Mouse (Mus musculus) urinary bladder, postnatal 4 days (tissue): ENCODE measurements around the gene Trarg1.
A peak's percentile ranks its signal among the peaks of the same experiment; 100 is the strongest.

Source experiments
- DNase-seq, 2 experiments: peaks; one replicate each; pipeline ENCODE4 v3.0.0; 2021 to 2022; ENCODE audit warnings: low spot score in 2 of 2

Gene Trarg1

GRCm38 (mm10) chr11:76674199-76674598 lies 5.4 kb upstream of the Trarg1 start:
- DNase-seq = no peak

- no peak for DNase-seq
These were observed 4.9 kb upstream of the Trarg1 start for GRCm38 (mm10) chr11:76674704-76675103.

GRCm38 (mm10) chr11:76685604-76686003 lies 6.0 kb downstream of the Trarg1 start:
- DNase-seq = no peak

- DNase-seq = no peak
These were observed 12.5 kb downstream of the Trarg1 start for GRCm38 (mm10) chr11:76692096-76692495.

GRCm38 (mm10) chr11:76695810-76696209 lies 16.2 kb downstream of the Trarg1 start:
- no peak for DNase-seq

GRCm38 (mm10) chr11:76699626-76700025 lies 20.0 kb downstream of the Trarg1 start:
- DNase-seq = no peak

GRCm38 (mm10) chr11:76707656-76708055 lies 28.0 kb downstream of the Trarg1 start:
- DNase-seq = no peak

GRCm38 (mm10) chr11:76708066-76708465 lies 28.5 kb downstream of the Trarg1 start:
- no peak for DNase-seq

GRCm38 (mm10) chr11:76708881-76709280 lies 29.3 kb downstream of the Trarg1 start:
- no peak for DNase-seq

GRCm38 (mm10) chr11:76709625-76710452 lies 30.2 kb downstream of the Trarg1 start:
- peak; percentile 46 to 65 for DNase-seq

GRCm38 (mm10) chr11:76717000-76717399 lies 37.4 kb downstream of the Trarg1 start:
- DNase-seq = no peak

GRCm38 (mm10) chr11:76723911-76724310 lies 44.3 kb downstream of the Trarg1 start:
- no peak for DNase-seq

- no peak for DNase-seq
These were observed 48.5 kb downstream of the Trarg1 start for GRCm38 (mm10) chr11:76728093-76728492.

- no peak for DNase-seq
These were observed 51.0 kb downstream of the Trarg1 start for GRCm38 (mm10) chr11:76730650-76731049.

- DNase-seq = no peak
These were observed 55.0 kb downstream of the Trarg1 start for GRCm38 (mm10) chr11:76734560-76734959.

- no peak for DNase-seq
These were observed 56.2 kb downstream of the Trarg1 start for GRCm38 (mm10) chr11:76735753-76736324.

- no peak for DNase-seq
These were observed 59.5 kb downstream of the Trarg1 start for GRCm38 (mm10) chr11:76739125-76739524.

- DNase-seq = no peak
These were observed 62.9 kb downstream of the Trarg1 start for GRCm38 (mm10) chr11:76742511-76742910.

GRCm38 (mm10) chr11:76744550-76744949 lies 64.9 kb downstream of the Trarg1 start:
- DNase-seq = no peak

- DNase-seq = no peak
These were observed 66.3 kb downstream of the Trarg1 start for GRCm38 (mm10) chr11:76745921-76746320.
